Mouse (Mus musculus): ENCODE measurements around the gene Ppp2r3a. TPM values are rescaled to one million over a fixed set of nuclear protein-coding genes. Genes with fewer than 3 reads are reported as not detected.

The Ppp2r3a gene
- polyA plus RNA-seq, 1 experiment: 0.04 TPM

GRCm38 (mm10) chr9:101065076-101065602 is 186.5 kb downstream of the Ppp2r3a start:
- no peaks in the 10 kb centered on the region for H3K36me3 ChIP-seq (ENCODE audit: control insufficient read depth)
- no peaks in the 10 kb centered on the region for H3K27me3 ChIP-seq (ENCODE audit: control insufficient read depth)
- no peak overlapping the region for H3K4me3 ChIP-seq (replicated peaks)
- peaks cover 5% of the 10 kb centered on the region for H3K9me3 ChIP-seq (ENCODE audit: control insufficient read depth, low read length)
- TF ChIP-seq GATA1 (IDR thresholded peaks at IDR 0.05; ENCODE audit: low read length): no peak
- TF ChIP-seq TAL1 (IDR thresholded peaks at IDR 0.05; ENCODE audit: low read length): no peak
- no peaks in the 10 kb centered on the region; the same call in 1 of the 2 replicates for H3K4me1 ChIP-seq (ENCODE audit: control insufficient read depth)

DNA sequence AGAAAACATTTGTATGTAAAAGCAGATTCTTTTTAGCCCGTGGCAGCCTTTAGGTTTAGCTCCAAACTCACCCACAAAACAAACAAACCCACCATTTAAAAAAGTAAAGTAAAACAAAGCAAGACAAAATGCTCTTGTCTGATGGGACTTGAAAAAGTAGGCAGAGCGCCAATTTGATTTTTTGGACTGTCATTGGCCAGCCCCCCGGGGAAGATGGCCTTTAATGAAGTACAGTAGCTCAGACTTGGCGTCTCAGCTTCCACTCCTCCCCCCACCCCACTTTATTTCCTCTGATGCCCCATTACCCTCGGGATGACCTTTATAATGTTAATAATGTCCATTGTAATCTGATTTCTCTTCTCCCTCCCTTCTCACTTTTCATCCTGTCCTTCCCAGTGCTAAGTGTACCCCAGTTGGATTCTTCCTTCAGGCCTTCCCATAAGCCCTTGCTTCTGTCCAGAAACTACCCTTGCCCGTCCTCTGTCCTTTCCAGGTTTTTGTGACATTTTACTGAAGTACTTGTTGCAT is 189.3 kb downstream of the Ppp2r3a start:
- no peaks in the 10 kb centered on the region; the same call in 1 of the 2 replicates for H3K4me1 ChIP-seq (ENCODE audit: control insufficient read depth)
- H3K9me3 ChIP-seq (ENCODE audit: control insufficient read depth, low read length): peaks cover 2% of the 10 kb centered on the region; the same call in 1 of the 2 replicates
- no peaks in the 10 kb centered on the region for H3K27me3 ChIP-seq (ENCODE audit: control insufficient read depth)
- no peaks in the 10 kb centered on the region for H3K36me3 ChIP-seq (ENCODE audit: control insufficient read depth)
- no peak overlapping the region for H3K4me3 ChIP-seq (replicated peaks)
- no peak for TF ChIP-seq TAL1 (IDR thresholded peaks at IDR 0.05; ENCODE audit: low read length)
- TF ChIP-seq GATA1 (IDR thresholded peaks at IDR 0.05; ENCODE audit: low read length): no peak

GRCm38 (mm10) chr9:101061035-101061434 is 190.6 kb downstream of the Ppp2r3a start:
- H3K4me1 ChIP-seq (ENCODE audit: control insufficient read depth): no peaks in the 10 kb centered on the region; the same call in 1 of the 2 replicates
- no peaks in the 10 kb centered on the region for H3K36me3 ChIP-seq (ENCODE audit: control insufficient read depth)
- TF ChIP-seq TAL1 (IDR thresholded peaks at IDR 0.05; ENCODE audit: low read length) (no peak), GATA1 (IDR thresholded peaks at IDR 0.05; ENCODE audit: low read length) (no peak)
- H3K9me3 ChIP-seq (ENCODE audit: control insufficient read depth, low read length): peaks cover 2% of the 10 kb centered on the region; the same call in 1 of the 2 replicates
- H3K27me3 ChIP-seq (ENCODE audit: control insufficient read depth): no peaks in the 10 kb centered on the region
- H3K4me3 ChIP-seq (replicated peaks): no peak overlapping the region

- no peaks in the 10 kb centered on the region for H3K27me3 ChIP-seq (ENCODE audit: control insufficient read depth)
- no peaks in the 10 kb centered on the region for H3K36me3 ChIP-seq (ENCODE audit: control insufficient read depth)
- H3K4me1 ChIP-seq (ENCODE audit: control insufficient read depth): no peaks in the 10 kb centered on the region; the same call in 1 of the 2 replicates
- no peak overlapping the region for H3K4me3 ChIP-seq (replicated peaks)
- TF ChIP-seq GATA1 (IDR thresholded peaks at IDR 0.05; ENCODE audit: low read length): no peak
- TF ChIP-seq TAL1 (IDR thresholded peaks at IDR 0.05; ENCODE audit: low read length): no peak
- H3K9me3 ChIP-seq (ENCODE audit: control insufficient read depth, low read length): peaks cover 2% of the 10 kb centered on the region; the same call in 1 of the 2 replicates
These were observed 194.4 kb downstream of the Ppp2r3a start for GRCm38 (mm10) chr9:101057156-101057555.

Other genes starting within 250 kb of the Ppp2r3a start
- gene Pccb, start 216.9 kb downstream of the Ppp2r3a start, polyA plus RNA-seq (2012): 4.3 and 5.0 TPM in 2 replicates
- gene Msl2, start 177.7 kb downstream of the Ppp2r3a start, polyA plus RNA-seq (2012): 0.76 and 1.1 TPM in 2 replicates